Mouse (Mus musculus): ENCODE results near the gene Ttc37. TPM values are rescaled to one million over a fixed set of nuclear protein-coding genes. Genes with fewer than 3 reads are reported as not detected.

Gene Ttc37
- total RNA-seq, 2 experiments from 2014 or later, result 18.3 to 21.1 TPM

DNA sequence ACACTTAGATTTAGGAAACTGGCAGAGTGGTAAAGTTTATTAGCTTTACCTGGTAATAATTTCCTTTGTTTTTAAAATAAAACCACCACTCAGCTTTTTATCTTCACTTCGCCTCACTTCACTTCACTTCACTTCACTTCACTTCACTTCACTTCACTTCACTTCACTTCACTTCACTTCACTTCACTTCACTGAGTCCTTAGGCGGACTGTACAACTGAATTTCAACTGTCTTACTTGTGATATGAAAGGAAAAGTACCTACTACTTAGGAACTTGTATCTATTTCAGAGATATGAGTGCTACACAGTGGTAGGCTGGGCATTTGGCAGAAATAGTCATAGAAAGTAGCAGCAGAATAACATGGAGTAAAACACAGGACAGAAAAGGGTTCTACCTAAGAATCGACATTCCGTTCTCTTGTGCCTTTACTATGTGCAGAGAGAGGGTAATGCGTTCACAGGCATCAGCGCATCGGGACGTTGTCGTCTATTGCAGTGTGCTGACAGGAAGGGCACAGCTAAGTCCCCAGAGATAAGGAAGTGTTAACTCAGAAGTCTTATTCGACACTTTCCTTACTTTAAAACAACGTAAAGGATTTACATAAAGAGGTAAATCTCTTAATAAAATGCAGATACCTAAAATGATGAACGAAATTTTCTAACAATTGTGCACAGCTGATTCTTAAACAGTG, 42.7 kb downstream of the Ttc37 start:
- intact Hi-C loops (cut with DNase I), result no loop called here
- DNase-seq (ENCODE audit: extremely low spot score in 1 of 2, low spot score in 2 of 2), result no peak

DNA sequence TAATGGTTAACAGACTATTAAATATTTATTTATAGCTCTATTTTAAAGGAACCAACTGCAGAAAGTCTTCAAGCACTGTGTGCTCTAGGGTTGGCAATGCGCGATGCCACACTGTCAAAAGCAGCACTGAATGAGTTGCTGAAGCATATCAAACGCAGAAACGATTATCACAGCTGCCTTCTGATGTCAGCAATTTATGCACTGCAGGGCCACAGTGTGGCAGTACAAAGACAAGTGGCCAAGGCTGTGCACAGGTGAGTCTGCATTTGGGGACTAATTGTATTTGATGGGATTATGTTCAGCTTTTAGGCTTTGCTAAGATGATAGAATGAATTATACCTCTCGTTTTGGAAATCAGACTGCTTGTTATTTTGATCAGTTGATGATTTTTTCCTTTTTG, 51.9 kb downstream of the Ttc37 start:
- intact Hi-C loops (cut with DNase I), result no loop called here
- no peak for DNase-seq (ENCODE audit: extremely low spot score in 1 of 2, low spot score in 2 of 2)

GRCm38 (mm10) chr13:76157099-76157498, 58.6 kb downstream of the Ttc37 start:
- intact Hi-C loops (cut with DNase I), result no loop called here
- DNase-seq (ENCODE audit: extremely low spot score in 1 of 2, low spot score in 2 of 2), result no peak

DNA sequence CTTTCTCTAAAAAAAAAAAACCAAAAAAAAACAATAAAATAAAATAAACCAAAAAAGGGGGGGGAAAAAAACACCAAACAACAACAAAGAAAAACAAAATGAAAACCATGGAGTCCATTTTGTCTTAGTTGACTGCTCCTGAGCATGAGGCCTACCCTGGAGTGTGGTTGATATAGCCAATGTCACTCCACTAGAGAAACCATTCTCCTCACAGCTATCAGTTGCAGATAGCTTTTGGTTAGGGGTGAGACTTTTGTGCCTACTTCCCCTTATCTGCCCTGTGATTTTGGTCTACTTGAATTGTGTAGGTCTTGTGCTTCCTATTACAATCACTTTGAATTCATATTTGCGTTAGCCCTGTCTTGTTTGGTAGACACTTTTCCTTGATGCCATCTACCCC, 59.0 kb downstream of the Ttc37 start:
- DNase-seq (ENCODE audit: extremely low spot score in 1 of 2, low spot score in 2 of 2), result no peak
- intact Hi-C loops (cut with DNase I), result no loop called here

- intact Hi-C loops (cut with DNase I), result no loop called here
Measured at GRCm38 (mm10) chr13:76160587-76160986, 62.1 kb downstream of the Ttc37 start.

DNA sequence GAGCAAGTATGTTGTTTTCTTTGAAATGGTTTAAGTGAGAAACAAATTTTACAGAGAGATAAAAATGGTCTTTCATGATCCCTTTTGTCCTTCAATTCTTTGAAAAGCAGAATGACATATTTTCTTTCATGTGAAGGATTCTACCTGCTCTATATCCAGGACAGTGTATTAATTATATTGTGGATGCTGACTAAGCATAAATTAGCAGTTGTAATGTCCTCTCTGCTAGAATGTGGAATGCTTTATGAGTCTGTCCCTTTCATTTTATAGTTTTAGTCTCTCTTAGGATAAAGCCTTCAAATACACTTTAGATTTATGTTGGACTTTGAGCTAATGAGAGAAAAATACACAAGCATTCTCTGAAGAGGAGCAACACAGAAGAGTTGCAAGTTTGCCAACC, 75.8 kb downstream of the Ttc37 start:
- no peak for DNase-seq (ENCODE audit: extremely low spot score in 1 of 2, low spot score in 2 of 2)
- intact Hi-C loops (cut with DNase I), result no loop called here

More at GRCm38 (mm10) chr13:76160587-76160986, 62.1 kb downstream of the Ttc37 start:
- DNase-seq (ENCODE audit: extremely low spot score in 1 of 2, low spot score in 2 of 2), result no peak

DNA sequence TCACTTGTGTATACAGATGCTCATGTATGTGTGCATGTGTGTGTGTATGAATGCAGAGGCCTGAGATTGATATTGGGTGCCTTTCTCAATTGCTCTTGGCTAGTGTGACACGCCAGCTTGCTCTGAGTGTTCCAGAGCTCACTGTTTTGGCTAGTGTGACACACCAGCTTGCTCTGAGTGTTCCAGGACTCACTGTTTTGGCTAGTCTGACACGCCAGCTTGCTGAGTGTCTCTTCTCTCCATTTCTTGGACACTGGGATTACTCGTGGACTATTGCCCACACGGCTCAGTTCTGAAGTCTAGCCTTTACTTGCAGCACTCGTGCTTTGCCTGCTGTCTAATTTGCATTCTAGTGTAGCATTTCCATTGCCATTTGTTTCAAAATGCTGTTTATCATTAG, 80.2 kb downstream of the Ttc37 start:
- DNase-seq (ENCODE audit: extremely low spot score in 1 of 2, low spot score in 2 of 2), result no peak
- intact Hi-C loops (cut with DNase I), result no loop called here

DNA sequence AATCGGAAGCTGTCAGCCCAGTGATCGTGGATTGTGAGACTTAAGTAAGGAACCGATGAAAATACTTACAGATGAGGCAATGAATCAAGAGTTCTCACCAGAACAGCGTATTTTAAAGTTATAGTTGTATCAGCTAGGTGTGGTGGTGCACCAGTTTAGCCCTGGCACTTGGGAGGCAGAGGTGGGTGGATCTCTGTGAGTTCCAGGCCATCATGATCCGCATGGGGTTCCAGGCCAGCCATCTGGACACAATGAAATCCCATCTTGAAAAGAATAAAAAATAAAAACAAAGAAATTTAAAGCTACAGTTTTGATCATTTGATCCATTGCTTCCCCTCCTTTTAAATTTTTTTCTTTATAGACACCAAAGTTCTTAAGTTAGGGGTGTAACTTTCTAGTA, 89.1 kb downstream of the Ttc37 start:
- intact Hi-C loops (cut with DNase I), result no loop called here
- no peak for DNase-seq (ENCODE audit: extremely low spot score in 1 of 2, low spot score in 2 of 2)

- DNase-seq (ENCODE audit: extremely low spot score in 1 of 2, low spot score in 2 of 2), result peak in 1 of 2 experiments; percentile 17
- intact Hi-C loops (cut with DNase I), result no loop called here
Measured at GRCm38 (mm10) chr13:76189190-76189589, 90.7 kb downstream of the Ttc37 start.

GRCm38 (mm10) chr13:76190273-76190672, 91.7 kb downstream of the Ttc37 start:
- DNase-seq (ENCODE audit: extremely low spot score in 1 of 2, low spot score in 2 of 2), result no peak
- intact Hi-C loops (cut with DNase I), result no loop called here

- DNase-seq (ENCODE audit: extremely low spot score in 1 of 2, low spot score in 2 of 2), result no peak
- intact Hi-C loops (cut with DNase I), result no loop called here
Measured at GRCm38 (mm10) chr13:76194937-76195336, 96.4 kb downstream of the Ttc37 start.

DNA sequence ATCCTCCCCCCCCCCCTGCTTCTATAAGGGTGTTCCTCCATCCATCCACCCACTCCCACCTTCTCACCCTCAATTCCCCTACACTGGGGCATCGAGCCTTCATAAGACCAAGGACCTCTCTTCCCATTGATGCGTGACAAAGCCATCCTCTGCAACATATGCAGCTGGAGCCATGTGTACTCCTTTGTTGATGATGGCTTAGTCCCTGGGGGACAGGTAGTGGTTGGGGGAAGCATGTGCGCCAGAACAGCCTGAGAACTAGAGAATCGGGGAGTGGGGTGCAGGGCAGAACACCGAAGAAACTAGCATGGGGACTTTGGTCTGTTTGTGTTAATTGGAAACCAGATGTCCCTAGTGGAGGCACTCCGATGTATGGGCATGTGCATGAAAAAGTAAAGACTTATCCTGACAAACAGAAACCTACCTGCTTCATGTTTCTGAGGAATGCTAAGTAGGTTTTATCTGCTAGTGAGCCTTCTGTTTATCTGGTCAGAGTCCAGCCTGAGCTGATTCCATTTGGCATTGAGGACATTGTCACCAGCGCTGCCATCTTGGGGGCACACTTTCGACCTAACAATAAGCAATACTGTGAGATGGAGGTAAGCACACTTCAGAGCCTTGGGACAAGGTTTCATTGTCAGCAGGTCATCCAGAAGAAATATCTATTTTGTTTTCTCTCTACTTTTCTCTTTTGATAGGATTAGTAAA, 97.1 kb downstream of the Ttc37 start:
- intact Hi-C loops (cut with DNase I), result no loop called here
- no peak for DNase-seq (ENCODE audit: extremely low spot score in 1 of 2, low spot score in 2 of 2)

DNA sequence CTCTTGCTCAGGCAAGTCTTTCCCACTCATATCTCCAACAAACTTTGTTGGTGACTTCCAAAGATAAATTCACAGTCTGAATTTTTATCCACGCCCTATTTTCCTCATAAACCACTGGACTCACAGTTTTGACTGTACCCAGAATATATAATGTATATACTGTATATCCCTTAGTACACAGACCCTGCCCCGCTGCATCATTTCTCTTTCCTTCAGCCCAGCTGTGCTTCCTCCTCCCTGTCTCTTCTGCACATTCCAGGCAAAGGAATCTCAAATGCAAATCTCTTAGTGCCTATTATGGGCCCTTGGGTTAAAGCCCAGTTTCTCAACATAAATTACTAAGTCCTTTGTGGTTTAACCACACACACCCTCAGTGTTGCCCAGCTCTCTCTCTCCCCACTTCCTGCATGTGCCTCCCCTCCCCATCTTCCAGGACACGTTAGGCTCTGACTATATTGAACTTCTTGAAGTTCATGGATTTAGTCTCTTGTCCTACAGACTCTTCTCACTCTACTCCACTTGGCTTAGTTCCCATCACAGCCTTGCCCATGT, 98.8 kb downstream of the Ttc37 start:
- intact Hi-C loops (cut with DNase I), result no loop called here
- DNase-seq (ENCODE audit: extremely low spot score in 1 of 2, low spot score in 2 of 2), result no peak

- DNase-seq (ENCODE audit: extremely low spot score in 1 of 2, low spot score in 2 of 2), result no peak
- intact Hi-C loops (cut with DNase I), result no loop called here
Measured at GRCm38 (mm10) chr13:76199943-76200342, 101.4 kb downstream of the Ttc37 start.

DNA sequence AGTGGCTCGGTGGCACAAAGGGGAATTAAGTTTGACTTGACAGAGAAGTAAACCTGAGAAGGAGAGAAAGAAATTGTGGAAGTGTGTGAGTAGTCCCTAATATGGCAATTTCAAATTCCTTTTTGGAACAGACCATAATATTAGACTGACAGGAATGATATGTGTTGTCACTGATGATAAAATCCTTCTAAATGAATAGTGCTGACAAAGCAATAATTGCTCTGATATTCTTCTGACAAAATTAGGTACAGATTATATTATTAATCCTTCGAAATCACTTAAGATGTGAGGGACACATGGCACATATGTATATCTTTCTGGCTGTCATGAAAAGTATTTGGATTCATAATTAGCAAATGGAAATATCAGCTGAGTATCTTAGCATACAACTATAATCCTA, 116.4 kb downstream of the Ttc37 start:
- intact Hi-C loops (cut with DNase I), result loop anchor here (10.0 kb wide), 2 partner anchors 170 to 470 kb away; partner anchors contain the start of gene Mctp1
- no peak for DNase-seq (ENCODE audit: extremely low spot score in 1 of 2, low spot score in 2 of 2)

DNA sequence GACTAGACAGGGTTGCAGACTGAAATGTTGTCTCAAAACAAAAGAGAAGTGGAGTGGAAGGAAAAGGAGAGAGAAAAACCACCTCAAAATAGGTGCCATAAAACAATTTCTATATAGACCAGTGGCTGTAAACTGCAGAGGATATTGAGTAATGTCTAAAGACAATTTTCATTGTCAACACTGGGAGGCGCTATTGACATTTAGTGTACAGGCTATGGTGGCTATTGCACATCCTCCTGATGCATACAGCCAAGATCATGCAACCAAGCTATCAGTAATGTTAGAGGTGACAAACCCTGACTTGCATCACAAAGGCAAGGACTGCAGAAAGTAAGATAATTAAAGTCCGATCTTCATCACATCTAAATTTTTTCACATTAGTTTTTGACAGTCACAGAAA, 116.9 kb downstream of the Ttc37 start:
- DNase-seq (ENCODE audit: extremely low spot score in 1 of 2, low spot score in 2 of 2), result peak in 1 of 2 experiments; percentile 35
- intact Hi-C loops (cut with DNase I), result loop anchor here (10.0 kb wide), 2 partner anchors 169 to 469 kb away; partner anchors contain the start of gene Mctp1
